Mouse (Mus musculus): ENCODE results near the gene Nedd4. TPM values are rescaled to one million over a fixed set of nuclear protein-coding genes. Genes with fewer than 3 reads are reported as not detected.
A peak's percentile ranks its signal among the peaks of the same experiment; 100 is the strongest.

The Nedd4 gene
- total RNA-seq, 2 experiments from 2014 or later, result 490 to 566 TPM

DNA sequence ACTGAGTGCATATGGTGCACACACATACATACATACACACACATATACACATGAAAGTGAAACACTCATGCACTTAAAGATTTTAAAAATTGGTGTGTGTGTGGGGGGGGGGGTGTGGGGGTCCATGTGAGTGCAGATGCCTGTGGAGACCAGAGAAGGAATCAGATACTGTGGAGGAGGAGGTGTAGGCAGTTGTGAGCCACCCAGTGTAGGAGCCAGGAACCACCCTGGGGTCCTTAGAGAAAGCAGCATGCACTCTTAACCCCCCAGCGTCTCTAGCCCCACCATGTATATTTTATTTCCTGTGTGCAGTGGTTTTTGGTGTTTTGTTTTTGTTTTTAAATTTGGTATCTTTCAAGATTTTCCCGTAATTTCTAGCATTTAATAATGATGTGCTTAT lies 45.9 kb downstream of the Nedd4 start:
- DNase-seq, result no peak
- intact Hi-C loops (cut with DNase I), result no loop called here

DNA sequence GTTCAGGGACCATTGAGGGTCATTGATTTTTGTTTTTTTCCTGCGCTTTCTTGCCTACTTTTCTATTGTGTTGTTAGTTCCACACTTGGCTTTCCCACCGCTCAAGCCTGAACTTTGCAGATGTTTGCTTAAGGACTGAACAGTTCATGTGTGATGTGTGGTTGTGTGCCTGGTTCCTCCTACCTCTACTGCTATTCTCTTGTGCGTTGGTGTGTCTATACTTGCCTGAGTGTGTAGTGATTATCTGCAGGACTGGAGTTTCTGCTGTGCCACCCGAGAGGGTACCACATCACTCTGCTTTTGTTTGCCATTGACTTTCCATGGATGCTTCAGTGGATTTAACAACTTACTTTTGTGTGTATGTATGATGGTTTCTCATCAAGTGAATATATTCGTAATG lies 46.5 kb downstream of the Nedd4 start:
- no peak for DNase-seq
- intact Hi-C loops (cut with DNase I), result no loop called here

DNA sequence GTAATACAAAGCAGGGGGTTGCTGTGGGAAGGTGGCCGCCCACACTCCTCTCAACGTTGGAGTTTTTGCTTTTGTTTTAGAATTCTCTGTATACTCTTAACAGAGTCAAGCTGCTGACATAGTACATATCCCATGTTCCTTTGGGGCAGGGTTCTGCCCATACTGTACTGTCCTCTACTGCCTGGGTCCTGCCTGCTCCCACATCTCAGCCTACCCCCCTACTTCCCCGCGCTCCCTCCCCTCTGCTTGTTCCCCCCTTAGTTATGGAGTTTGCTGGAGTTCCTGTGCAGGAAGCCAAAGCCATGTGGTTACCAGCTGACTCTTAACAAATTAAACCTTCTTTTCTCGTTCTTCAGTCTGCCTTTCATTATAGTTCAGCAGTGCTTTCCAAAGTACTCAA lies 47.9 kb downstream of the Nedd4 start:
- intact Hi-C loops (cut with DNase I), result no loop called here
- DNase-seq, result no peak

DNA sequence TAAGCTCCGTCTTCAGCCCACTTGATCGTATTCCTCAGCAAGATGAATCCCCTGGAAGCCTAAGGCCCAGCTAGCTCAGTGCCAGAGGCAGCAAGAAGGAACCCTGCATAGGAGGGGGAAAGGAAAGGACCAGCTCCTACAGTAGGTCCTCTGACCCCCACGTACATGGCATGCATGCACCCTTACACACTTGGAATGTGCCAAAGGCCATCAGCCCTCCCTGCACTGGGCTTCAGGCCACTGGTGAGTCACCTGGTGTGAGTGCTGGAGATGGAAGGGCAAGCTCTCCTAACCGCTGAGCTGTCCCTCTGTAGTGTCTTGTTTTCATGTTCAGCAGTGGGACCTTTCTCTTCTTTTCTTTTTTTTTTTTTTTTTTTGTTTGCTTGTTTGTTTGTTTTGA lies 52.8 kb downstream of the Nedd4 start:
- intact Hi-C loops (cut with DNase I), result no loop called here
- peak; percentile 72 to 85 for DNase-seq

DNA sequence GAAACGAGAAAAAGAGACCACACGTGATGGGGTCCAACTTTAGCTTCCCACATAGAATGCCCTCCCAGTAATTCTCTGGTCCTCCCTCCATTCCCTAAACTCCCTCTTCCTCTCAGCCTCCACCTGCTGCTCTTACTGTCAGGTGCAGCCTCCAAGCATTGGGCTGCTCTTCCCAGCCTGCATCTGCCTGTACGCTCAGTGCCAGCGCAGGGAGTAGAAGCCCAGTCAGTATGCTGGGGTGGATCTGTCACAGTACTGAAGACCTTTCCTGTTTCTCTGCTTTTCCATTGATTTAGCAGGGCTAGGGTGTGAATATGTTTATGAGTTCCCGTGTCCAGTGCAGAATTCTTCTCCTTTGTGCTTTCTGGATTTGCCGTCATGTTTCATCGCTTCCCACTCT lies 54.1 kb downstream of the Nedd4 start:
- intact Hi-C loops (cut with DNase I), result no loop called here
- DNase-seq, result no peak

DNA sequence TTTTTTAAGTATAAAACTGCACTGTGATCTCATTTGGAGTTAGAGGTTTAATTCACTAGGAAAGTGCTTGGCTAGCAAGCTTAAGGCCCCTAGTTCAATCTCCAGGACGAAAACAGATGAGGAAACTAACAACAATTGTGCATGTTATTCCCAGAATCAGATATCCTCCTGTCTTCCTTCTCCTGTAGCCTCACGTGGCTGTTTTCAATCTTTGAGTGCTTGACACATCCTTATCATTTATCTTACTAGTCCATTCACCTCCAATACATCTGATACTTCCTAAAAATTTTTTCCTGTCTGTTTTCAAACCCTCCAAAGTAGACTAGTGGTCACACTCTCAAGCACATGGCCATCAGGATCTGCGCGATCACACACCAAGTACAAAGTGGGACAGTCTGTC lies 57.0 kb downstream of the Nedd4 start:
- no peak for DNase-seq
- intact Hi-C loops (cut with DNase I), result no loop called here

GRCm38 (mm10) chr9:72721221-72721620 lies 59.1 kb downstream of the Nedd4 start:
- DNase-seq, result peak; percentile 35 to 39
- intact Hi-C loops (cut with DNase I), result no loop called here

DNA sequence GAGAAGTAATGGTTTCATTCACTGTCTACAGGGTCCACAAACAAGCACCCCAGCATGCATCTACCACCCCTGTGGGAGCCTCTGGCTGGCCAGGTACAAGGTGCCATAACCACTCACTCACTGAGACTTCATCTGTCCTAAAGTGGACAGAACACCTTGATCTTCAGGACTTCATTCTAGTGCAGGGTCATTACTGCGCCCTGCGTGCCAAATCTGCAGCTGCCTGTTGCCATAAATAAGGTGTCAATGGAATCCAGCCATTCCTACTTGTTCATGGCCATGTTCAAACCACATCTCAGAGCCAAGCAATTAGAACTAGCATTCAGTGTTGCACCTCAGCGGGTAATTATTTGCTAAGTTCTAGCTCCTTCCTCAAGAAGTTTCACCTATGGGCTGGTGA lies 60.5 kb downstream of the Nedd4 start:
- intact Hi-C loops (cut with DNase I), result no loop called here
- peak in 1 of 2 experiments; percentile 53 for DNase-seq

DNA sequence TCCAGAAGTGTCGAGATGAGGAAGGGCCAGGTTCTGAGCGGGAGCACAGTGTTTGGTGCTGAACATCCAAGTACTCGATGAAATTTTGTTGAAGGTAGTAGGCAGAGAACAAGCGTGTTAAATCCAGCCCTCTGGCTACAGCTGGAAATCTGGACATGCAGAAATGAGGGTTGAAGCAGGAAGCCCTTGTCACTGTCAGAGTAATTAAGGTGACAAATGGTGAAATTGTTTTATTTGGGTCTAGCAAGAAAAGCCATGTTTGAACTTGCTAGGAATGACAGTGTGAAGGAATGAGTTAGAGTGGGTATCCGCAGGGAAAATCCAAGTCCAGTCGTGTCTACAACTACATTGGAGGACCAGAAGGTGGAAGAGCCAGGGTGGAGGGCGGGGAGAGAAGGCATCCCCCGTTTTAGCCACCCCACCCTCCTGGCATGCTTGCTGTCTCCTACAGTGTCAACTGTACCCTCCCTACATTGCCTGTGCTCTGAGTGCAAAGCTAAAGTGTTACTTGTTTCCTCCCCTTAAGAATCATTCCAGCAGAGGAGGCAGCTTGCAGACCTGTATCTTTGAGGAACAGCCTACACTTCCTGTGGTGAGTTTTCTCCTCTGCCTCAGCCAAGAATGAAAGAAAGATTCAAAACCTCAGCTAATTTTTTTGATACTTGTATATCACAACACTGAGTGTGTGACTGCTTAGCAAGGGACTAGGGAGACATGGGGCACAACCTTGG lies 62.5 kb downstream of the Nedd4 start:
- DNase-seq, result no peak
- intact Hi-C loops (cut with DNase I), result no loop called here

DNA sequence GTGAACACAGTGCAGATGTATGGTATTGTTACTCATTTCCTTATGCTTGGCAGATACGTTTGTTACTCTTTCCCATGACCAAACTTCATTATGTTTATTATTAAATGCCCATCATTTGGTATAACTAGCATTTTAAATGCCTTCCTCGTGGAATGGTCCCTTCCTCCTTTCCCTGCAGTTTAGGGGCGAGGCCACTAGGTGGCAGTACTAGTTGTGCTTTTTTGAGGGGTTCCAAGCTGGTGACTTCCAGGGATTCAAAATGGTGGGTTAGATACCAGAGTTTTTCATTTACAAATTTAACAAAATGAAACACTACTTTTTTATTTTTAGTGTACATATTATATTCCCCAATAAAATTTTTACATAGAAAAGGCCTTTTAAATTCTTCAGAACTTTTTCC lies 71.8 kb downstream of the Nedd4 start:
- intact Hi-C loops (cut with DNase I), result no loop called here
- DNase-seq, result peak; percentile 70 to 84

DNA sequence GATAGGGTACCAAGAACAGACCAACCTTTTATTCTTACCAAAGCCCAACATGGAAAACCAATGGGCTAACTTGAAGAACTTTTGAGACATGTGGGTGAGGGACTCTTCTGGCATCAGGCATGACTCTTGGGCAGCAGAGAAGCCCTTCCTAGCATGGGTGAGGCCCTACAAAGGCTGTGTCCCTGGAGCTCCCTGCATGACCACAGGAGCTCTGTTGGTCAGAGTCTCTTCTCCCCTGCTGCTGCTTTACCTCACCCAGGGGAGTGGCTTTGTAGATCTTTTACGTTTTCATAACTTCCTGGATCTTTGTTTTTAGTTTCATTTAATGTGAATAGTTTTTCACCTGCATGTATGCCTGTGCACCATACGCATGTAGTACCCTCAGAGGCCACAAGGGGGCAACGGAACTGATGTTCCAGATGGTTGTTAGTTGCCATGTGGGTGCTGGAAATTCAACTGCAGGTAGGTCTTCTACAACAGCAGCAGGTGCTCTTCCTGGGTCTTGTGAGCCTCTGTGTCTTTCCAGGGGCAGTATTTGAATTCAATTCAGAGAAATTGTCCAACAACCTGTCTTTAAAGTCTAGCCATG lies 73.8 kb downstream of the Nedd4 start:
- DNase-seq, result peak; percentile 48 to 72
- intact Hi-C loops (cut with DNase I), result no loop called here

DNA sequence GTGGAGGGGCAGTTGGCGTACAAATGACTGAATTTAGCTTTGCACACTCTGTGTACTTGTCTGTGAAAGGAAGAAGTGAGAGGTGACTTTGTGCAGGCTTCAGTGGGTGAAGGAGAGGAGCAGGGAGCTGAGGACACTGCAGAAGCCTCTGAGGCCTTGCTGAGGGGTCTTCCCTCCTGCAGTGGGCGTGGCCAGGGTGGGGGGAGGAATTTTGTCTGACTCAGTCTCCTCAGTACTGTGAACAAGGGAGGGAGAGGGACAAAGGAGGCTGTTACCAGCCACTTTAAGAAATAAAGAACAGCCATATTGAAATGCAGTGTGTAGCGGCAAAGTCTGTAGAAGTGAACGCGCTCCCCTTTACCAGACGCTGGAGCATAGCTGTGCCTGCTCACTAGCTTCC lies 79.1 kb downstream of the Nedd4 start:
- no peak for DNase-seq
- intact Hi-C loops (cut with DNase I), result no loop called here

- DNase-seq, result no peak
- intact Hi-C loops (cut with DNase I), result no loop called here
Measured at GRCm38 (mm10) chr9:72746278-72746677, 84.1 kb downstream of the Nedd4 start.

- intact Hi-C loops (cut with DNase I), result no loop called here
- DNase-seq, result no peak
Measured at GRCm38 (mm10) chr9:72750272-72750671, 88.1 kb downstream of the Nedd4 start.

- intact Hi-C loops (cut with DNase I), result no loop called here
- no peak for DNase-seq
Measured at GRCm38 (mm10) chr9:72752656-72753055, 90.5 kb downstream of the Nedd4 start.

DNA sequence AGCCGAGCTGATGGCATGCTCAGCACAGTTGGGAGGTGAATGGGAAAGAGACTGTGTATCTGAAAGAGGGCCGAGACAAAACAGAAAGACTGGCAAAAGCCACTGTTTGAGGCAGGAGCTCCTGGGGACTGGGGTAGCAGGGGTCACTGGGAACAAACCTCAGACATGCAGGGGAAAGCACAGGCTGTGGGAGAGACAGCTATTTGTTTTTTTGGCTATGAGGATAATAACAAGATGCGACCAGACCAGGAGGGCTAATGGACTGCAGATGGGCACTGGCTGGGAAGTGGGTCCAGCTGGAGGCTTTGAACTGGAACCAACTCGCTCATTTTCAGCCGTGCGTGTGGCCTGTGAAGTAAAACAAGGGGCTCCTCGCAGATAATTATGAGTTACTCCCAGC lies 91.6 kb downstream of the Nedd4 start:
- intact Hi-C loops (cut with DNase I), result no loop called here
- DNase-seq, result peak in 1 of 2 experiments; percentile 22

DNA sequence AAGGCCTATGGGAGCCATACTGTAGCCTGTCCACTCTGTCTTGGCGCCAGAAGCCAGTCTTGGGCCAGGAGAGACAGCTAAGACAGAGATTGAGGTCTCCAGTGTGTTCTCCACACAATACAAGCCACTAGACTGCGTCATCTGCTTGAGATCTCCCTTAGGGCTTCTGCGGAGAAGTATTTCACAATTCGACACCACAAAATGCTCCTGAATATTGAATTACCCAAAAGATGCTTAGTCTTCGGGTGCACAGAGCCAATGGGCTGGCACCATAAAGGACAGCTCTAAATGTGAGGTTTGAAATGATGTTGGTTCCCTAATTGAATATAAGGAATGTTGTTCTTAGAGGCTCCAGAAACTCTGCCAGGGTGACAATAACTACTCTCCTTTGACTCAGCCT lies 95.0 kb downstream of the Nedd4 start:
- no peak for DNase-seq
- intact Hi-C loops (cut with DNase I), result no loop called here

DNA sequence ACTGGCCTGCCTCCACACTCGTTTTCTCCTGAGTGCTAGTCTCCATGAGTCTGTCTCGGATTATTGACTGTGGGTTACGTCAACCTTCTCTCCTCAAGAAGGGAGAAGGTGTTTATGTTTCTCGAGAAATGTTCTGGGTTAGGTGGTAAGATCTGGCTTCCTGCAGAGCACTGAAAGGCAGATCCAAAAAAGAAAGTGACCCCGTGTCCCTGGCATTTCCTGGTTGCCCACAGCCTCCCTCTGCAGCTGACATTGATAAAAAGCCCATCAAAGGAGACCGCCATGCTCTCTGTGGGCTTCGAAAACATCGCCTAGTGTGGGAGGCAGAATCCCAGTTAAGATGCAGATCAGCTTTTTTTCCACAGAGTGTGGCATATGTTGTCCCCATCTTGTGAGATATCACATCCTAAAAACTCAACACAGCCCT lies 96.6 kb downstream of the Nedd4 start:
- intact Hi-C loops (cut with DNase I), result no loop called here
- no peak for DNase-seq

GRCm38 (mm10) chr9:72763050-72763718 lies 101.0 kb downstream of the Nedd4 start:
- DNase-seq, result peak; percentile 80 to 86
- intact Hi-C loops (cut with DNase I), result no loop called here

DNA sequence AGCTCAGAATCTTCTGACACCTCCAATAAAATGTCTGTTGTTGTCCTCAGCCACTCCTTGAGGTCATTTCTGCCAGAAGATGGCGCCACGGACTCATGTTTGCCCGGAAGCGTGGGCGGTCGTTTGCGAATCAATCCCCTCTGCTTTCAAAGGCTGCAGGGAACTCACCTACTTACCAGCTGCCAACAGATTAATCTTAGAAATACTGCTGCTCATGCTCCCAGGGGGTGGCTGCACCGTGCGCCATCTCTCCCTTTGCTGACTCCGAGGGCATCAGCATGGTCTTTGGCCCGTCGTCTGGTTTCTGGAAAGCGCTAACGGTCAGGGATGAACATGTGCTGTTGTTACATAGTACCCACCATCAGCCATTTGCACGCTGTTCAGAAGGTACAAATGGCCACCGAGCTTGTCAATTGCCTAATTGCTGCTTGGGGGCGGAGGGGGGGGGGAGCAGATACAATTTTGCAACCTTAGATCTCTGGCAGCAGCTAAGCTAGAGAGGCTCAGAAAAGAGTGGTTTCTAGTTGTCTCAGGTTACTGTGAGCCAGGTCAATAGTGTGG lies 104.7 kb downstream of the Nedd4 start:
- intact Hi-C loops (cut with DNase I), result loop anchor here (1.0 to 5.0 kb wide), 2 partner anchors 40 to 117 kb away; partner anchors contain the start of gene Prtg
- peak; percentile 91 to 96 for DNase-seq

DNA sequence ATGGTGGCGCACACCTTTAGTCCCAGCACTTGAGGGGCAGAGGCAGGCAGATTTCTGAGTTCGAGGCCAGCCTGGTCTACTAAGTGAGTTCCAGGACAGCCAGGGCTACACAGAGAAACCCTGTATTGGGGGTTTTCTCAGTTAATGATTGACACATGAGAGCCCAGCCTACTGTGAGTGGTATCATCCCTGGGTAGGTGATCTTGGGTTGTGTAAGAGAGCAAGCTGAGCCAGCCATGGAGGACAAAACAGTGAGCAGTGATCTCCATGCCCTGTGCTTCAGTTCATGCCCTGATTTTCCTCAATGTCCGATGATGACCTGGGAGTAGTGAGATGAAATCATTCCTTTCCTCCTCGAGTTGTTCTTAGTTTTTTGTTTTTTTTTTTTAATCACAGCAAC lies 112.9 kb downstream of the Nedd4 start:
- no peak for DNase-seq
- intact Hi-C loops (cut with DNase I), result no loop called here

GRCm38 (mm10) chr9:72779004-72779403 lies 116.9 kb downstream of the Nedd4 start:
- intact Hi-C loops (cut with DNase I), result no loop called here
- no peak for DNase-seq
